Mouse (Mus musculus) thymus, adult 2 months (tissue): ENCODE data around the gene Sh2d2a. TPM values are rescaled to one million over a fixed set of nuclear protein-coding genes. Genes with fewer than 3 reads are reported as not detected.
"Not testable (repeated sequence)": the region's sequence is repeated elsewhere in the genome, so short reads cannot be mapped to it uniquely, and the experiment has no call there.

Experiments used
- DNase-seq: peaks from one replicate; pipeline ENCODE4 v3.0.0; 2021
- H3K27ac ChIP-seq: fragments of 200-500 bp; 2 replicates; pipeline ENCODE4 v1.5.1; 2012; ENCODE audit warnings: low read length, control low read depth; ENCODE audit not compliant: control insufficient read depth, insufficient read depth
- H3K27me3 ChIP-seq: fragments of 200-500 bp; 2 replicates; pipeline ENCODE4 v1.6.1; 2012; ENCODE audit warnings: mild to moderate bottlenecking, low read length, moderate library complexity, mixed read lengths; ENCODE audit not compliant: control insufficient read depth, insufficient read depth
- H3K36me3 ChIP-seq: fragments of 200-500 bp; 2 replicates; pipeline ENCODE4 v1.6.1; 2012; ENCODE audit warnings: mild to moderate bottlenecking, low read length, moderate library complexity; ENCODE audit not compliant: control insufficient read depth, insufficient read depth
- H3K4me1 ChIP-seq: fragments of 200-500 bp; replicated peaks from 2 replicates; pipeline ENCODE4 v1.6.1; 2012; ENCODE audit warnings: low read length; ENCODE audit not compliant: control insufficient read depth, insufficient read depth
- H3K4me3 ChIP-seq: fragments of 200-500 bp; 2 replicates; pipeline ENCODE4 v1.5.1; 2012; ENCODE audit warnings: mild to moderate bottlenecking, low read length, control low read depth, moderate library complexity; ENCODE audit not compliant: control insufficient read depth, insufficient read depth
- CTCF ChIP-seq: fragments of 200-500 bp; IDR thresholded peaks from 2 replicates; pipeline ENCODE4 v1.5.1; 2012; ENCODE audit warnings: mild to moderate bottlenecking, control low read depth, low read length, moderate library complexity, borderline replicate concordance; ENCODE audit not compliant: control insufficient read depth, poor library complexity, insufficient read depth; ENCODE audit errors: extremely low read depth
- POLR2A ChIP-seq: fragments of 200-500 bp; IDR thresholded peaks from 2 replicates; pipeline ENCODE4 v1.6.1; 2012; ENCODE audit warnings: mild to moderate bottlenecking, low read length, control low read depth, moderate library complexity; ENCODE audit not compliant: control insufficient read depth, poor library complexity, insufficient read depth; ENCODE audit errors: extremely low read depth
- WGBS: fragments of 180-500 bp; shearing (Covaris S2); methylation state at CpG from one replicate; pipeline ENCODE4 v1.1.7; 2018; 5-methylcytosine and 5-hydroxymethylcytosine counted together
- polyA plus RNA-seq: library from polyadenylated mRNA; depleted of rRNA; stranded (reverse); fragments of >200 nt; gene quantifications from 2 replicates; pipeline ENCODE4 v1.2.3, GENCODE M21; 2012

Gene Sh2d2a
- polyA plus RNA-seq, 1 experiment = 179 TPM

DNA sequence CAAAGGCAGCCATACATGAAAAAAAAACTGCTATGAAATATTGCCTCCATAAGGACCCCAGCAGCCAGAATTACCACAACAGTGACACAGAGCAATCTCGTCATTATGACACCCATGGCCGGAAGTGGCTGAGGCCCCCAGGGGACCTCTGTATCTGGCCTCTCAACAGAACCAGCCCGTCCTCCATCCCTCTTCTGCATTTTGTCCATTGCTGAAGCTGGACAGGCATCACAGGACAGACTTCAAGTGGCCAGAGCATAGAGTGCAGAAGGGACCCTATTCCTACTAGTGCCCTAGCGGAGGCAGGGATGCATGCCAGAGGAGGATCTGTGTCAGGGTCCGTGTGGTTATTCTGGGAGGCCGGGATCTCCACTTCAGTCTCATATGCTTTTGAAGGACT is 30.4 kb upstream of the Sh2d2a start:
- TF ChIP-seq CTCF = no peak
- TF ChIP-seq POLR2A = no peak
- no peak for DNase-seq
- no peak overlapping the region for H3K4me3 ChIP-seq
- 76% methylated on average over 6 of the region's 6 CpGs for WGBS
- no peaks in the 10 kb centered on the region for H3K36me3 ChIP-seq
- no peaks in the 10 kb centered on the region; the same call in 1 of the 2 replicates for H3K4me1 ChIP-seq
- H3K27me3 ChIP-seq = no peaks in the 10 kb centered on the region; the same call in 1 of the 2 replicates
- no peak overlapping the region for H3K27ac ChIP-seq

DNA sequence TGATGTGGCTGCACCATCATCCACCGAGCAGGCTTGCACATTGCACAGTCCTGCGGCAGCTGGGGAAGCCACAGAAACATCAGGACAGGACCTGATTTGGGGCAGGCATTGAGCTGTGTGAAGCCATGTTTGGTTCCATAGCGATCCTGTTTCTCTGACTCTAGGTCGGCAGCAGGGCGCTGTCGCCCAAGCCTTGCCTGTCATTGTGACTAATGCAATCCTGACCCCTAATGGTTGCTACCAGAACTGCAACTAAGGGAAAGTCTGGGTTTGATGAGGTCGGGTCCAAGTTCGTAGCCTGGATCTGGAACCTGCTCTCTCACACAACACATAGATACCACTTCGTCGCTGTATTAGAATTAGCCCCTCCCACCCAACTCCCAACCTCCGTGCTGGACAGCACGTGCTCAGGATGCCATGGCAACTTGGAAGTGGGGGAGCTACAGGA is 29.9 kb upstream of the Sh2d2a start:
- 3% methylated on average over 12 of the region's 12 CpGs for WGBS
- peak; percentile 75 for DNase-seq
- Histone ChIP-seq H3K4me1 (no peaks in the 10 kb centered on the region; the same call in 1 of the 2 replicates), H3K27me3 (no peaks in the 10 kb centered on the region; the same call in 1 of the 2 replicates), H3K4me3 (no peak overlapping the region), H3K36me3 (no peaks in the 10 kb centered on the region), H3K27ac (no peak overlapping the region)
- TF ChIP-seq POLR2A (no peak), CTCF (peak; percentile 67; the same call in 1 of the 2 replicates)

DNA sequence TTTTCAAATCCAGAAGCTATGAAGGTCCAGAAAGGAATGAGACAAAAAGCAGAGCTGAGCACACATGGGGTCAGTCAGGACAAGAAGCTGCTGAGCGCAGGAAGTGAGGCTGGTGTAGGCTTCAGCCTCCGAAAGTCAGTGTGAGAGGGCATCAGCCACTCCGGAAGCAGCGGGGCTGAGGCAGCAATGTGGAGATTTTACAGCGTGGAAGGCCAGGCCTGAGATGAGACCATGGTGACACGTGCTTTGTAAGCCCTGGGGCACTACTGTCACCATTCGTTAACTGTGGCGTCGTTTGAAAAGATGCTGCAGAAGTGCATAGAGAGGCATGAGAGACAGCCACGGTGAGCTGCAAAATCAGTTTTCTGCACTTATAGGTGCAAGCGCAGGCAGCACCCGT is 28.3 kb upstream of the Sh2d2a start:
- no peak overlapping the region for H3K27ac ChIP-seq
- 87% methylated on average over 12 of the region's 12 CpGs for WGBS
- H3K27me3 ChIP-seq = no peaks in the 10 kb centered on the region; the same call in 1 of the 2 replicates
- no peaks in the 10 kb centered on the region; the same call in 1 of the 2 replicates for H3K4me1 ChIP-seq
- H3K36me3 ChIP-seq = no peaks in the 10 kb centered on the region
- H3K4me3 ChIP-seq = no peak overlapping the region
- TF ChIP-seq CTCF (no peak), POLR2A (no peak)
- DNase-seq = no peak

DNA sequence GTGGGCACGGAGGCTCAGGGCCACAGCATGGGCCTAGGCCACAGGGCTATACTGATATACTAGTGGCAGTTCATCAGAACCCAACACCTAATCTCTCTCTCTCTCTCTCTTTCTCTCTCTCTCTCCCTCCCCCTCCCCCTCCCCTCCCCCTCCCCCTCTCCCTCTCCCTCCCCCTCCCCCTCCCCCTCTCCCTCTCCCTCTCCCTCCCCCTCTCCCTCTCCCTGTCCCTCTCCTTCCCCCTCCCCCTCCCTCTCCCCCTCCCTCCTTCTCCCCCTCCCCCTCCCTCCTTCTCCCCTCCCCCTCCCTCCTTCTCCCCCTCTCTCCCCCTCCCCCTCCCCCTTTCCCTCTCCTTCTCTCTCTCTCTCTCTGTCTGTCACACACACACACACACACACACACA is 22.3 kb upstream of the Sh2d2a start, which contains the start of gene Pear1:
TSS of gene Pear1 (minus strand) at position 101 of the 400 bp plus-strand sequence.
- not testable (repeated sequence) for H3K27ac ChIP-seq, H3K27me3 ChIP-seq
- WGBS = 100% methylated on average over 1 of the region's 1 CpGs

DNA sequence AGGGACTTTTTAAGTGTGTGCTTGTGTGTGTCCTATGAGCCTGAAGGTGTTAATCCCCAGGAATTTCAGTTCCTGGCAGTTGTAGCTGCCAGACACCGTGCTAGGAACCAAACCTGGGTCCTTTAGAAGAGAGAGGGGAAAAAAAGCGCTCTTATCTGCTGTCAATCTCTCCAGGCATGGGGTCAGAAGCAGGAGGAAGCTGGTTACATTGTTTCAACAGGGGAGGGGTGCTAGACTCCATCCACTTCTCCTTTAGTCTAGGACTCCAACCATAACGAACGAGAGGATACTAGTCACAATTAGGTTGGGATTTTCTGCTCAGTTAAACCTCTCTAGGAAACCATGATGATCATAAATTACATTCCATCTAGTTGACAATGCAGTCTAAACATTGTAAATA is 18.1 kb upstream of the Sh2d2a start:
- no peaks in the 10 kb centered on the region; the same call in 1 of the 2 replicates for H3K4me1 ChIP-seq
- no peak overlapping the region for H3K4me3 ChIP-seq
- no peak overlapping the region for H3K27ac ChIP-seq
- WGBS = 13% methylated on average over 4 of the region's 4 CpGs
- H3K27me3 ChIP-seq = no peaks in the 10 kb centered on the region; the same call in 1 of the 2 replicates
- no peak for DNase-seq
- H3K36me3 ChIP-seq = no peaks in the 10 kb centered on the region
- TF ChIP-seq CTCF (no peak), POLR2A (no peak)

More for the DNA sequence above, 22.3 kb upstream of the Sh2d2a start, which contains the start of gene Pear1:
- H3K36me3 ChIP-seq, H3K4me1 ChIP-seq, H3K4me3 ChIP-seq, DNase-seq: not testable (repeated sequence)

DNA sequence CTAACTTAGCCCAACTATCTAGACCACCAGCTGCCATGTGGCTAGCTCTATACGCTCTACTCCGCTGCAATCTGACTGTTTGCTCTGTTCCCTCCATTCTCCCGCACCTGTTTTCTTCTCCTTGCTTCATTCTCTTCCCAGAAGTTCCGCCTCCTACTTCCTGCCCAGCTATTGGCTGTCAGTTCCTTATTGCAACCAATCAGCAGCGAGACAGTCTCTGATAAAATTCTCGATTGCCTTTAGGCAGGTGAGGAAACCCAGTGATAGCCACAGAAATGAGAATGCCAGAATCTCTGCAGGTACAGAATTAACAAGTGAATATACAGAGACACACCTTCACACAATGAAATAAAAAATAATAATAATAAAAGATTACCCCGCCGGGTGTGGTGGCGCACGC is 17.5 kb upstream of the Sh2d2a start:
- H3K36me3 ChIP-seq = no peaks in the 10 kb centered on the region
- no peak overlapping the region for H3K4me3 ChIP-seq
- DNase-seq = no peak
- TF ChIP-seq CTCF (no peak), POLR2A (no peak)
- no peaks in the 10 kb centered on the region; the same call in 1 of the 2 replicates for H3K27me3 ChIP-seq
- 53% methylated on average over 10 of the region's 10 CpGs for WGBS
- no peaks in the 10 kb centered on the region; the same call in 1 of the 2 replicates for H3K4me1 ChIP-seq
- H3K27ac ChIP-seq = no peak overlapping the region

DNA sequence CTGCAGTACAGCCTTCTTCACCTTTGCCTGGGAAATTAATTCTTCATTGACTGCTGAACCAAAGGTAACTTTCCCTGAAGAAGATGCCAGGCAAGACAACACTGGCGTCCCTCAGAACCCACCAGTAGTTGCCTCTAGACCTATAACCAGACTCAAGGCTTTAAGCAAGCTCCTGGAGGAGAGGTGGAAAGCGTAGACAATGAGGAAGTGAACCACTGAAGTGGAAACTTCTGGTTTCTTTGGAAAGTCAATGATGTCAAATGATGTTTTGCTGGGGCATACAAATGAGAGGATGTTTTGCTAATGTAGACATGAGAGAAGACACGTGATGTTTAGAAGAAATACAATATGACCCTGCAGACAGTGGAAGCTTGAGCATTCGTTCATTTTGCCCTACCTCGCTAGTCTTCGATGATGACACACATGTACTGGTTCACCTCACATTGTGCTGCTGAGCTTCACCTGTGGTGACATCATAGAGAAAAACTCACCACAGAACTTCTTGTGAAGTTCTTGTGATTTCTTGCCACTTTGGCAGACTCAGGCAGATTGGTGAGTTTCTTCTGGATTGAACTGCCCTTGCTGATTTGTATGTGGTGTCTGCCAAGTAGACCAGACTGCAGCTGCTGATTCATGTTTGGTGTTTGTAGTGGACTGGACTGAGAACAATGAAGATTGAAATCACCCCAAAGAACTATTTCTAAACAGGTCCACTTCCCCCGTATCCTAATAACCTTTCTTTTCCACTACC is 14.3 kb upstream of the Sh2d2a start:
- Histone ChIP-seq H3K27me3 (no peaks in the 10 kb centered on the region), H3K36me3 (no peaks in the 10 kb centered on the region), H3K27ac (no peak overlapping the region), H3K4me1 (no peaks in the 10 kb centered on the region; the same call in 1 of the 2 replicates), H3K4me3 (no peak overlapping the region)
- 91% methylated on average over 7 of the region's 7 CpGs for WGBS
- no peak for DNase-seq
- no peak for TF ChIP-seq POLR2A
- TF ChIP-seq CTCF = no peak
